Mouse (Mus musculus): ENCODE measurements around the gene Pea15a.

- no peak for TF ChIP-seq GATA1 (IDR thresholded peaks at IDR 0.05; ENCODE audit: low read length)
- no peak for TF ChIP-seq TAL1 (IDR thresholded peaks at IDR 0.05; ENCODE audit: low read length)
Measured at GRCm38 (mm10) chr1:172160508-172160907, 46.1 kb downstream of the Pea15a start.

All from erythroblast, embryonic 14.5 days (primary cell).